Mouse (Mus musculus) ES-E14 (cell line): ENCODE results near the gene Vinac1.

Source experiments
- CHD2 ChIP-seq: IDR thresholded peaks from 2 replicates; pipeline ENCODE4 v1.6.1; 2014; ENCODE audit warnings: mild to moderate bottlenecking, low read depth, low read length, inconsistent platforms
- HCFC1 ChIP-seq: IDR thresholded peaks from 2 replicates; pipeline ENCODE4 v1.6.1; 2012; ENCODE audit warnings: low read length, inconsistent platforms, borderline replicate concordance; ENCODE audit not compliant: insufficient read depth

DNA sequence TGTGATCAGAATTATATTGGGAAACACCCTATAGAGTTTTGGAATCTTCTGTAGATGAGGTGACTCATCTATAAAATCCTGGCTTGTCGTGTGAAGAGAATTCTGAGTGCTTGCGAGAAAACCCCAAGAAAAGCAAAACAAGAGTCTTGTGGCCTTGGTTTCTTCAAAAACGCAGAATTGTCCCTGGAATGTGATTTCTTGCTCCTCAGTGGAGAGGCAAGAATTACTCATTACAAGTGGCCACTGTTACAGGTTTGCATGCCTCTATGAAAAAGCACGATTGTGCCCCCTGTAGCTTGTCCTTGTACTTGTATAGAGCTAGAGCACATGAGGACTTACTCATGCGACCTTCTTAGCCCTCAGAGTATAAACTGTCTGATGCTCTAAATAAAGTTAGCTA is 12.6 kb downstream of the Vinac1 start:
- TF ChIP-seq CHD2 = no peak
- no peak for TF ChIP-seq HCFC1
